Mouse (Mus musculus): Measurements from ENCODE around the gene Gng10.

Gng10 gene

GRCm38 (mm10) chr4:59034918-59035785, at the start of gene Gng10:
TSS of gene Gng10 (plus strand) at chr4:59035088.
- DNase-seq (ENCODE audit: low spot score in 2 of 2): peak; percentile 72 to 75

DNA sequence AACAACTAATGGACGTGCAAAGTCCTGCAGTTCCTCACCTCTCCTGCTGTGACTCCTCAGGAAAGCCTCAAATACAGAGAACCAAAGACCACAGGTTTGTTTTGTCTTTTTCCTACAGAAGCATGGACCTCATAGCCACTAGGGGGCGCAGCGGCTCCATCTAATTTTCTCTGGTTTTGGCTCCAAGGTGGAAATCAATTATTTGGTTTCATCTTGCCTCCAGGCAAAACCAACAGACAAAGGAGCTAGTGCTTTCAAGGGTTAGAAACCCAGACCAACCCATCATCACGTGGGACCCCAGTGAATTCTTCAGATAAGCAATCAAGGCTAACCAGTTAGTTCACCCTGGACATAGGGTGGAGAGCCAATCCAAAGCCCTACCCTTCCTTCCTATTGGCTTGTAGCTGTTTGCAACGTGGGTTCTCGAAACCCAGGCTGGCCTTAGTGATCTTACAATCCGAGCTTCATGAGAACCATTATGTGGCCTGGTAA, 49.7 kb upstream of the Gng10 start:
- DNase-seq (ENCODE audit: low spot score in 2 of 2): peak; percentile 72 to 78

- DNase-seq (ENCODE audit: low spot score in 2 of 2): peak; percentile 77
Measured at GRCm38 (mm10) chr4:58986540-58987190, 48.2 kb upstream of the Gng10 start, which contains the start of gene Ptgr1. TSS of gene Ptgr1 (minus strand) at chr4:58987119.

GRCm38 (mm10) chr4:58989303-58989898, 45.5 kb upstream of the Gng10 start:
- DNase-seq (ENCODE audit: low spot score in 2 of 2): no peak

GRCm38 (mm10) chr4:58990609-58991434, 44.1 kb upstream of the Gng10 start:
- DNase-seq (ENCODE audit: low spot score in 2 of 2): no peak

DNA sequence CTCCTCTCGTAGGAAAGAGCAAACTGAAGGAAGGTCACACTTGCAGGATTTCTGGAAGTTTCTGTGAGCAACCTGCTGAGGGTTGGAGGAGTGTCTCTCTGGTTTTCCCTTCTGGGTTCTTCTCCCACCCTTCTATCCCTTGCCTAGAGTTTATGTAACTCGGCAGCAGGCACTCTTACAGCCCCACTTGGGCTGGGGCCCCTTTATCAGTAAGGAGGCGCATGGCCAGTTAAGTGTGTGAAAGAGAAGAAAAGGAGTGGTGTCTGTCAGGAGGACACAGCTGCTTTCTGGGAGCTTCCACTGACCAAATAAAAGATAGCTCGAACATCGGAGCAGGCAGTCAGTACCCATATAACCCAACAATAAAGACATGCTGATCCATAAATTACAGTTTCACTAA, 42.7 kb upstream of the Gng10 start:
- DNase-seq (ENCODE audit: low spot score in 2 of 2): no peak

DNA sequence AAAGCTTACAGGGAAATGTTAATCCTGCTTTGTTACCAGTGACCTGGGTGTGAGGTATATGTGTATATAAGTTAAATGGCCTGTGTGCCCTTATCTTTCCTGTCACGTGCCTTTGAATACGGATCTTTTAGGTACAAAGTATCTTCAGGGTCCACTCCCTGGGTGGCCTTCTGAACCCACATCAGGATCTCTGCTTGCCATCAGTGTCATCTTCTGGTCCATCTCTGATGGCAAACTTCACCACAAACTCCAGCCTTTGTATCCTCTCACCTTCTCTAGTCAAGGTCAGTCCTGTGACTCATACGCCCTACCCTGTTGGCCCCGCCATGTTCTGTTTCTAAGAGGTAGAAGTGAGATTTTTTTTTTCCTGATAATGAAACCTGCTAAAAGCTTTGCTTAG, 40.1 kb upstream of the Gng10 start, which contains the start of gene Dnajc25:
Dnajc25 (plus strand) TSS at position 301 of the 400 bp plus-strand sequence.
- DNase-seq (ENCODE audit: low spot score in 2 of 2): no peak

- no peak for DNase-seq (ENCODE audit: low spot score in 2 of 2)
Measured at GRCm38 (mm10) chr4:58995251-58995693, 39.6 kb upstream of the Gng10 start.

DNA sequence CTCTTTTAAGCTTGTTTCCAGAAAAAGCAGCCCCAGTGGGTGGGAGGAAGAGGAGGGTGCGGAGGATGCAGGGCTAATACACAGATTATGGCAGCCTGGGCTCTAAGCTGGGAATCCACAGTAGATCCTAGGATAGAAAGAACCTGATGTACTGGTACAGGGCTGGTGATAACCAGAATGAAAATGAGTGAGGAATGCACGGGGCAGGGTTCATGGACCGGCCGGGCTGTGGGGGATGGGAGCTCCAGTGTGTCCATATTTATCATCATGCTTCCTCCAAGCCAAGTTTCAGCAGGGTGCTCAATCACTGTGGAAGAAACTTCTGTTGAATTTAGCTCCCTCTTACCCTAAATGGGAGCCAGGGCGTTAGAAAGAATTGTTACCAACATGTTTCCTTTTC, 37.8 kb upstream of the Gng10 start:
- no peak for DNase-seq (ENCODE audit: low spot score in 2 of 2)

DNA sequence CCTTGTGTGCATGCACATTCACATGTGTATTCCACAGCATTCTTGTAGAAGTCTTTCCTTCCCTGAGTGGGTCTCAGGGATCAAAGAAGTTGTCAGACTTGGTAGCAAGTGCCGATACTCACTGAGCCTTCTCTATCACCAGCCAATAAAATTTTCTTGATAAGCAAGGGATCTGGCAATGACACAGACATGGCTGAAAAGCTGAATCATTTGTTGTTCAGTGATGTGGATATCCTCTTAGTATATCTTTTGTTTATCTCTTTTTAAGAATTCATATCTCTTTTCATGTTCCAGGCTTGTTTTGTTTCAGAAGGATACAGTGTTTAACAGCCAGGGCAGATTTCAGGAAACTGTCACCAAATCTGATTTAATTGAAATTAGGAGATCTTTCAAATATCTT, 36.2 kb upstream of the Gng10 start:
- DNase-seq (ENCODE audit: low spot score in 2 of 2): no peak

DNA sequence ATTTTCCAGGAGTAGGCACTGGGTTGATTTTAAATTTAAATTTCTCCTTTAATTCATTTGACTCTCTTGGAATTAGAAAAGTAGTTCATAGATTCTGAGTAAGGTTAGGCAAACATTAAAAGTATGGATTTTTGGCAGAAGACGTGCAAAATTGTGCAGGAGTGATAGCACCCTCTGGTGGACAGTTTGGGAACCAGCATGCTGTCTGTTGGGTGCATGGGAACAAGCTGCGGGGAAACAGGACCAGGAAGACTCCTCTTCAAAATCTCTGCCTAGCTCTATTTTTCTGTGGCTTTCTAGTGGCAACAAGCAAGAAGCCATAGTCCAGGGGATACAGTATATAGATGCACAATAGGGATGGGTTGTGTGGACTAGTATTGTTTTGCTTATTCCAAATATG, 35.2 kb upstream of the Gng10 start:
- DNase-seq (ENCODE audit: low spot score in 2 of 2): peak; percentile 74 to 84

DNA sequence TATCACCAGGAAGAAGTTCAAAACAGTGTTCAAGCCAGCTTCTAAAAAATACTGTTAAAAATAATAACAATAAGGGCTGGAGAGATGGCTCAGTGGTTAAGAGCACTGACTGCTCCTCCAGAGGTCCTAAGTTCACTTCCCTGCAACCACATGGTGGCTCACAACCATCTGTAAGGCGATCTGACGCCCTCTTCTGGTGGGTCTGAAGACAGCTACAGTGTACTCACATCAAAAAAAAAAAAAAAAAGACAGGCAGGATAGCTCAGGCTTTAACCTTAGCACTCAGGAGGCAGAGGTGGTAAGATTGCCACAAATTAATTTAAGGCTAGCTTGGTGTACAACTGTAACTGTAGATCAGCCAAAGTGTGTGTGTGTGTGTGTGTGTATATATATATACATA, 34.3 kb upstream of the Gng10 start:
- no peak for DNase-seq (ENCODE audit: low spot score in 2 of 2)

- peak; percentile 87 to 91 for DNase-seq (ENCODE audit: low spot score in 2 of 2)
Measured at GRCm38 (mm10) chr4:59002948-59003805, 31.7 kb upstream of the Gng10 start, which contains the start of gene Gm20503. TSS of gene Gm20503 (plus strand) at chr4:59003210.

DNA sequence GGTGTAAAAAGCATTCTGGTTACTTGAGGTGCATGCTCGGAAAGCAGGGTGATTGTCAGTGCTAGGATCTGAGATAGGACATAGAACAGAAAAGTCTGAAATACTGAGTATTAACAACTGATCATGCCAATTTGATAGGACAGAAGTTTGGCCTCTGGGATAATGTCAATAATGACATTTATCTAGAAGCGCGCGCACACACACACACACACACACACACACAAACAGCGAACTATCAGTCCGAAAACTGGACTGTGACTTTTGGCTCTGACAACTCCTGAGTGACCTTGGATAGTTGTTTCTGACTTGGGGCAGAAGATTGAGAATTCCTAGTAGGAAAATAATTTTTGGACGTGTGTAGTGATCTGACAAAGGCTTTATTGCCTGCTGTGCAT, 31.1 kb upstream of the Gng10 start:
- no peak for DNase-seq (ENCODE audit: low spot score in 2 of 2)

DNA sequence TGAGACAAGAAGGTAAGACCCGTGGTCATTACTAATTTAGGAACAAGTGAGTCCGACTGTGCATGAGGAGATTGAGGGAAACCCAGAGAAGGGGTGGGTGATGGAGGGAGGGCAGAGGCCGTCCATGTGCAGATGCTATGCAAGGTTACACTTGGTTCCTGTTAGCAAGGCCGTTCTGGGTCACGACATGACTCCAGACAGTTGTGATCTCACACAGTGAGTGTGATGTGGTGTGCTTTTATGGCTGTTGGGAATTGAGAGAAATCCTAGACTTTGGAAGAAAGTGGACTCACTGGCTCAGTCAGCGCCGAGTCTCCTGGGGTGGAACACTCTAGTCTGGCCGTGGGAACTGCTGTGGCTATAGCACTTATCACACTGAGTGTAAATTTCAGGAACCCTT, 28.7 kb upstream of the Gng10 start:
- DNase-seq (ENCODE audit: low spot score in 2 of 2): no peak

- no peak for DNase-seq (ENCODE audit: low spot score in 2 of 2)
Measured at GRCm38 (mm10) chr4:59007016-59007415, 27.9 kb upstream of the Gng10 start.

GRCm38 (mm10) chr4:59007974-59008373, 26.9 kb upstream of the Gng10 start:
- no peak for DNase-seq (ENCODE audit: low spot score in 2 of 2)

DNA sequence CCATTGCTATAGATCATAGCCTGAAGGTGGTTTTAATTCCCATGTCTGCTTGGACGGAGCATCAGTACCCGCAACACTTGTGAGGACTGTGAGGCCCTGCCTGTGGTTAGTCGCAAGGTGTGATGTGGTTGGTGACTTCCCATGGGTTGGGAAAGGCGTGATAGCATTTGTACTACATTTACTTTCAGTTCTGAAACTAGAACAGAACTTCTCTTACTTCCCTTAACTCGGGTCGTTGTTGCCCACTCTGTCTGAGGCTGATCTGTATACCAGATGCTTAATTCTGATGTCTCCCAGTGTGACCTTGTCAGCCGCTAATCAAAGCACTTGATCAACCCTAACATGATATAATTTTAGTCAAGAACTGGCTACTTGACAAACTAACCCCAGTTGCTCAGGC, 25.7 kb upstream of the Gng10 start:
- no peak for DNase-seq (ENCODE audit: low spot score in 2 of 2)

DNA sequence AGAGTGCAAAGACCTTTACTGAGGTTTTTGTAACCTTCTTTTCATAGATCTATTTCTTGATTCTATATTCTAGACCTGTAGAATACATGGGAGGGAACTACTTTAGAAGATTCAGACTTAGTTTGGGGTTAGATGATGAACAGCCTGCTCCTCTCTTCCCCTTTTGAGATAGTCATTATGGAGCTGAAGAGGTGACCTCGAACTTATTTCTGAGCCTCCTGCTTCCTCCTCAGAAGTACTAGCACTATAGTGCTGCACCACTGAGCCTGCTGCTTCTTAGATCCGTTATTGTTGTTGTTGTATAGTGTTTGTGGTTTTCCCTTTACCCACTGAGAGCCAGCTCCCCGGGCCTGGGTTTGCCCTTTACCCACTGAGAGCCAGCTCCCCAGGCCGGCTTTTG, 25.2 kb upstream of the Gng10 start:
- DNase-seq (ENCODE audit: low spot score in 2 of 2): no peak

DNA sequence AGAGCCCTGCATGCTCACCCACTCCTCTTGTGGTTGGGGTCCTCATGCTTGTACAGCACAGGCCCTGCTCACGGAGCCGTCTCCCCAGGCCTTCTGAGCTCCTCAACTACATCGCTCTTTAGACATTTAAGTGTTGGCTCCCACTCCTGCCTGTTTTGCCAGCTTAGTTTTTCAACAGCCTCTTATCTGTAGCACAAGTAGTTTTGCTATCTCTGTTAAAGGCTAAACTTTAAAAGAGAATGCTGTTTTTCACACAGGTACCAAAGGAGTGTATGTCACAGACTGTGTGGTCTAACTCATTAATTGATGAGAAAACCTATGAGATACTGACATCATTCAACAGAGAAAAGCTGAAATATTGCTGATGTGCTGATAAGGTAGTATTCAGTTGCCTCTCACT, 23.4 kb upstream of the Gng10 start:
- DNase-seq (ENCODE audit: low spot score in 2 of 2): no peak

Data from frontal cortex, postnatal 36 days (tissue).